Comparison of ENCODE assay signal across 28 mouse cellular contexts in genomic region chr2:150981524-150981923, GRCm38 (mm10). TPM values are rescaled to one million over a fixed set of nuclear protein-coding genes. Genes with fewer than 3 reads are reported as not detected.
DNase-seq lines count a peak whose midpoint lies in the region; ATAC-seq and TF ChIP-seq lines count a peak whose summit lies in the region.
"Had no signal": no experiment of that assay in that cellular context is flagged by ENCODE, and none has a peak within 500 bp of the region (broad histone marks: within the 10 kb centered on the region; RNA-seq: fewer than 3 reads in every experiment).

No protein-coding gene starts in this region.

- peak; percentile 68 for DNase-seq in heart, embryonic 10.5 days (ENCODE audit: low spot score)
- DNase-seq in heart, postnatal 36 days, result no peak
- DNase-seq in G1E (ENCODE audit: low spot score), result peak; percentile 32
- peak; percentile 8 for DNase-seq in limb, embryonic 10.5 days (ENCODE audit: low spot score)
- DNase-seq in frontal cortex, postnatal 36 days (ENCODE audit: low spot score in 2 of 2), result no peak
- no peak for DNase-seq in cerebellum, postnatal 36 days
- no peak for DNase-seq in kidney, postnatal 25 days
- DNase-seq: adrenal gland, adult 2 months; cerebellum, adult 11 months; cerebellum, postnatal 10 days; forebrain, postnatal 0 days; gastrocnemius, adult 2 months; layer of hippocampus, postnatal 36 days; left cerebral cortex, postnatal 4 days; lung, adult 18-20 months; lung, postnatal 36 days; right cerebral cortex, postnatal 25 days; thymus, postnatal 14 days had no signal

- 0 out of 2 replicates have a peak, but pooled peaks cover 3% of the 10 kb centered on the region for H3K36me3 ChIP-seq in heart, embryonic 10.5 days
- peaks cover 11% of the 10 kb centered on the region for H3K36me3 ChIP-seq in G1E (replicated peaks)
- H3K36me3 ChIP-seq in limb, embryonic 10.5 days, result peaks cover 35% of the 10 kb centered on the region
- no peaks in the 10 kb centered on the region for H3K36me3 ChIP-seq in liver, embryonic 16.5 days (ENCODE audit: control insufficient read depth, insufficient read depth)
- H3K36me3 ChIP-seq: hindbrain, embryonic 15.5 days had no signal

- H3K27me3 ChIP-seq in heart, embryonic 10.5 days (ENCODE audit: insufficient read depth, poor library complexity, severe bottlenecking), result no peaks in the 10 kb centered on the region
- no peaks in the 10 kb centered on the region for H3K27me3 ChIP-seq in G1E (ENCODE audit: insufficient read depth, low read length)
- no peaks in the 10 kb centered on the region for H3K27me3 ChIP-seq in limb, embryonic 10.5 days (ENCODE audit: low read depth, poor library complexity, severe bottlenecking)
- no peaks in the 10 kb centered on the region for H3K27me3 ChIP-seq in liver, embryonic 16.5 days (ENCODE audit: control insufficient read depth, insufficient read depth, low read depth, low read length)
- H3K27me3 ChIP-seq: CH12.LX; heart, embryonic 13.5 days; hindbrain, embryonic 15.5 days; midbrain, embryonic 12.5 days; neural tube, embryonic 13.5 days had no signal

- H3K27ac ChIP-seq in heart, embryonic 10.5 days, result no peak overlapping the region
- H3K27ac ChIP-seq in limb, embryonic 10.5 days, result no peak overlapping the region
- H3K27ac ChIP-seq in liver, embryonic 16.5 days (ENCODE audit: low read length), result no peak overlapping the region
- H3K27ac ChIP-seq: forebrain, embryonic 10.5 days; gastrocnemius, adult 2 months; heart, embryonic 13.5 days; hindbrain, embryonic 15.5 days; kidney, postnatal 0 days; midbrain, embryonic 12.5 days; neural tube, embryonic 13.5 days had no signal

- TF ChIP-seq CTCF in G1E (IDR thresholded peaks at IDR 0.05; ENCODE audit: low read depth, low read length), result no peak

- no peaks in the 10 kb centered on the region for H3K9me3 ChIP-seq in heart, embryonic 10.5 days
- no peaks in the 10 kb centered on the region for H3K9me3 ChIP-seq in G1E (replicated peaks)
- H3K9me3 ChIP-seq in limb, embryonic 10.5 days (replicated peaks), result no peaks in the 10 kb centered on the region
- no peaks in the 10 kb centered on the region for H3K9me3 ChIP-seq in liver, embryonic 16.5 days (replicated peaks; ENCODE audit: control insufficient read depth, low read length)
- H3K9me3 ChIP-seq: forebrain, embryonic 10.5 days; heart, embryonic 13.5 days; hindbrain, embryonic 15.5 days; neural tube, embryonic 13.5 days had no signal

- no peak overlapping the region for H3K4me3 ChIP-seq in heart, embryonic 10.5 days
- no peak overlapping the region; the same call in 1 of the 2 replicates for H3K4me3 ChIP-seq in G1E (ENCODE audit: low read depth, low read length)
- no peak overlapping the region for H3K4me3 ChIP-seq in limb, embryonic 10.5 days
- no peak overlapping the region for H3K4me3 ChIP-seq in liver, embryonic 16.5 days (ENCODE audit: low read depth, low read length)
- H3K4me3 ChIP-seq: forebrain, embryonic 10.5 days; gastrocnemius, adult 2 months; heart, embryonic 13.5 days; hindbrain, embryonic 15.5 days; midbrain, embryonic 12.5 days; neural tube, embryonic 13.5 days had no signal

- H3K9ac ChIP-seq in liver, embryonic 16.5 days (ENCODE audit: low read depth, low read length), result no peak overlapping the region
- H3K9ac ChIP-seq: forebrain, postnatal 0 days; heart, embryonic 13.5 days; hindbrain, embryonic 15.5 days; midbrain, embryonic 12.5 days; neural tube, embryonic 13.5 days had no signal

- intact Hi-C loops in heart, postnatal 36 days (cut with DNase I), result no loop called here

- peaks cover 3% of the 10 kb centered on the region; the same call in 1 of the 2 replicates for H3K4me1 ChIP-seq in heart, embryonic 10.5 days
- peaks cover 60% of the 10 kb centered on the region for H3K4me1 ChIP-seq in G1E (ENCODE audit: insufficient read depth, low read depth, low read length)
- no peaks in the 10 kb centered on the region for H3K4me1 ChIP-seq in limb, embryonic 10.5 days
- peaks cover 25% of the 10 kb centered on the region for H3K4me1 ChIP-seq in liver, embryonic 16.5 days (ENCODE audit: control insufficient read depth, low read depth, low read length)
- H3K4me1 ChIP-seq: forebrain, embryonic 10.5 days; hindbrain, embryonic 15.5 days; midbrain, embryonic 12.5 days; neural tube, embryonic 13.5 days had no signal

- H3K4me2 ChIP-seq in liver, embryonic 16.5 days (ENCODE audit: low read depth, low read length), result no peak overlapping the region
- H3K4me2 ChIP-seq: heart, embryonic 13.5 days; hindbrain, embryonic 15.5 days; midbrain, embryonic 12.5 days; neural tube, embryonic 13.5 days had no signal

- peak; percentile 51 for ATAC-seq in G1E (ENCODE audit: extremely low read depth, insufficient number of reproducible peaks, low FRiP score, poor library complexity, severe bottlenecking)
- peak; percentile 62 for ATAC-seq in liver, embryonic 16.5 days (ENCODE audit: low read depth)
- ATAC-seq: forebrain, postnatal 0 days; intestine, embryonic 16.5 days had no signal

- WGBS in heart, embryonic 10.5 days, result 47% methylated on average over 7 of the region's 7 CpGs
- 86% methylated on average over 7 of the region's 7 CpGs for WGBS in limb, embryonic 10.5 days
- WGBS in liver, embryonic 16.5 days (ENCODE audit: insufficient replicate concordance), result 18% methylated on average over 7 of the region's 7 CpGs

RNA-seq across cellular contexts. Expression of gene Ninl, which starts 57.7 kb away (rescaled TPM):
- polyA plus RNA-seq in heart, embryonic 10.5 days (2016; fragmentation: Nextera tagmentation; extraction: Ambion mirVana), result 10.3 and 10.9 TPM in 2 replicates
- total RNA-seq in heart, postnatal 36 days (2021), result 1 to 10 TPM; 1.4 to 1.7 TPM
- total RNA-seq in G1E (2014; fragmentation: Nextera tagmentation) (5.1 and 5.6 TPM in 2 replicates), G1E (2017) (5.3 and 7.5 TPM in 2 replicates)
- polyA plus RNA-seq in G1E (2012), result 2.7 and 3.6 TPM in 2 replicates
- 21.5 and 22.6 TPM in 2 replicates for polyA plus RNA-seq in limb, embryonic 10.5 days (2016; fragmentation: Nextera tagmentation; extraction: Ambion mirVana)
- 12.4 and 13.1 TPM in 2 replicates for polyA plus RNA-seq in liver, embryonic 16.5 days (2015; fragmentation: Nextera tagmentation; extraction: Ambion mirVana)
- total RNA-seq: monocyte, adult 5-6 weeks had no signal

RNA-seq across cellular contexts. Expression of gene Nanp, which starts 57.7 kb away (rescaled TPM):
- 33.2 and 39.9 TPM in 2 replicates for polyA plus RNA-seq in heart, embryonic 10.5 days (2016; fragmentation: Nextera tagmentation; extraction: Ambion mirVana)
- total RNA-seq in heart, postnatal 36 days (2021), result 1 to 10 TPM; 1.6 to 2.3 TPM
- 24.9 and 25.5 TPM in 2 replicates for total RNA-seq in G1E (2014; fragmentation: Nextera tagmentation)
- 31.0 and 39.3 TPM in 2 replicates for total RNA-seq in G1E (2017)
- polyA plus RNA-seq in G1E (2012), result 20.0 and 22.1 TPM in 2 replicates
- 53.8 and 54.4 TPM in 2 replicates for polyA plus RNA-seq in limb, embryonic 10.5 days (2016; fragmentation: Nextera tagmentation; extraction: Ambion mirVana)
- 47.7 and 60.8 TPM in 2 replicates for polyA plus RNA-seq in liver, embryonic 16.5 days (2015; fragmentation: Nextera tagmentation; extraction: Ambion mirVana)

Comparison
In these comparisons a context has a peak if more than half of its experiments do, and no peak if none do; other contexts are left out.
1. DNase-seq: peak in heart, embryonic 10.5 days (single experiment), G1E (single experiment) and limb, embryonic 10.5 days (single experiment); none in heart, postnatal 36 days (0 of 2), frontal cortex, postnatal 36 days (0 of 2), cerebellum, postnatal 36 days (0 of 2) and kidney, postnatal 25 days (0 of 2).